Mouse (Mus musculus): ENCODE data around the gene Hipk4. TPM values are rescaled to one million over a fixed set of nuclear protein-coding genes. Genes with fewer than 3 reads are reported as not detected.

The Hipk4 gene
- polyA plus RNA-seq, 1 experiment from 2014 or later = 0.10 TPM

DNA sequence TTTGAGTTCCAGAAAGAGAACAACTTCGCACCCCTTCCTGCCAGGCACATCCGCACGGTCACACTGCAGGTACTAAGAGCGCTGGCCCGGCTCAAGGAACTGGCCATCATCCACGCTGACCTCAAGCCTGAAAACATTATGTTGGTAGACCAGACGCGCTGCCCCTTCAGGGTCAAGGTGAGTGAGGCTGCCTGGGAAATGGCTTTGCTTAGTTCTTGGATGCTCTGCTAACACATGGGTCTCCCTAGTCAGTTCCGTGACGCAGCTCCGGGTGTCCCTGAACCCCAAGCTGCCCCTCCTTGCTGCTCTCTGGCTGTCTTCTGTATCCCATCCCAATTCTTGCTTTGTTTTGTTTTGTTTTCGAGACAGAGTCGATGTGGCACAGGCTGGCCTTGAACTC, 738 bp downstream of the Hipk4 start:
- H3K4me2 ChIP-seq = no peak overlapping the region
- no peak overlapping the region for H3K27ac ChIP-seq (replicated peaks)
- 90% methylated on average over 13 of the region's 13 CpGs for WGBS (ENCODE audit: insufficient replicate concordance)
- 0 out of 2 replicates have a peak, but pooled peaks cover 3% of the 10 kb centered on the region for H3K9me3 ChIP-seq (replicated peaks)
- peaks cover 26% of the 10 kb centered on the region for H3K4me1 ChIP-seq (replicated peaks)
- H3K4me3 ChIP-seq (replicated peaks) = no peak overlapping the region
- no peaks in the 10 kb centered on the region for H3K36me3 ChIP-seq (replicated peaks)
- no peaks in the 10 kb centered on the region for H3K27me3 ChIP-seq
- H3K9ac ChIP-seq = no peak overlapping the region
- ATAC-seq (ENCODE audit: insufficient read depth) = no peak

GRCm38 (mm10) chr7:27526039-27526827, 3.2 kb downstream of the Hipk4 start:
- Histone ChIP-seq H3K4me2 (peak overlapping the region; percentile 78), H3K4me3 (replicated peaks) (peak overlapping the region; percentile 39), H3K36me3 (replicated peaks) (no peaks in the 10 kb centered on the region), H3K27ac (replicated peaks) (peak overlapping the region; percentile 91), H3K4me1 (replicated peaks) (peaks cover 24% of the 10 kb centered on the region), H3K27me3 (no peaks in the 10 kb centered on the region), H3K9ac (peak overlapping the region; percentile 60), H3K9me3 (replicated peaks) (no peaks in the 10 kb centered on the region)
- ATAC-seq (ENCODE audit: insufficient read depth) = peak; percentile 99
- 18% methylated on average over 10 of the region's 10 CpGs for WGBS (ENCODE audit: insufficient replicate concordance)

DNA sequence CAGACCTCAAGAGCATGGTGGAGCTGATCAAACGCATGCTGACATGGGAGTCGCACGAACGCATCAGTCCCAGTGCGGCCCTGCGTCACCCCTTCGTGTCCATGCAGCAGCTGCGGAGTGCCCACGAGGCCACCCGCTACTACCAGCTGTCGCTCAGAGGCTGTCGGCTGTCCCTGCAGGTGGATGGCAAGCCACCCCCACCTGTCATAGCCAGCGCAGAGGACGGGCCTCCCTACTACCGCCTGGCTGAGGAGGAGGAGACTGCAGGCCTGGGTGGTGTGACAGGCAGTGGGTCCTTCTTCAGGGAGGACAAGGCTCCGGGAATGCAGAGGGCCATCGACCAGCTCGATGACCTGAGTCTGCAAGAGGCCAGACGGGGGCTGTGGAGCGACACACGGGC, 6.0 kb downstream of the Hipk4 start:
- no peak overlapping the region for H3K4me2 ChIP-seq
- 86% methylated on average over 21 of the region's 21 CpGs for WGBS (ENCODE audit: insufficient replicate concordance)
- H3K27ac ChIP-seq (replicated peaks) = no peak overlapping the region
- peaks cover 26% of the 10 kb centered on the region for H3K36me3 ChIP-seq (replicated peaks)
- H3K27me3 ChIP-seq = no peaks in the 10 kb centered on the region
- H3K9me3 ChIP-seq (replicated peaks) = no peaks in the 10 kb centered on the region
- no peak overlapping the region for H3K4me3 ChIP-seq (replicated peaks)
- H3K9ac ChIP-seq = no peak overlapping the region
- no peak for ATAC-seq (ENCODE audit: insufficient read depth)
- H3K4me1 ChIP-seq (replicated peaks) = peaks cover 30% of the 10 kb centered on the region

DNA sequence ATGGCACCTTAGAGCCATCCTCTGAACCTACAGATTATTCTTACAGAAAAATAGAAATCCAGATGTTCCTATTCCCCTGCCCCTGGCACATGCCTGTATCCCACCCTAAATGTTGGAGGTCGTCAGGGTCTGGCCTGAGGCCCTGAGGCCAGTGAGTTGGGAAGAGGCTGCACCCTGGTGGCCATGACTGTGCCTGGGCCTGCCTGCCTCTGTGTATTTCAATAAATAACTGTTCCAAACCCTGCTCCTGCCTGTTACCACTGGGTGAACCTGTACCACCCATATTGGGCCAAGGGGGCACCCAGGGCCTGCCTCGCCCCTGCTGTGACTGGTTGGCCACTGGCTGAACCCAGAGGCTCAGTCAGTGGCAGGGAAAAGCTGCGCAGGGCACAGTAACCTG, 7.9 kb downstream of the Hipk4 start:
- no peaks in the 10 kb centered on the region for H3K9me3 ChIP-seq (replicated peaks)
- H3K4me1 ChIP-seq (replicated peaks) = peaks cover 33% of the 10 kb centered on the region
- no peaks in the 10 kb centered on the region for H3K27me3 ChIP-seq
- H3K4me2 ChIP-seq = no peak overlapping the region
- H3K9ac ChIP-seq = no peak overlapping the region
- no peak overlapping the region for H3K4me3 ChIP-seq (replicated peaks)
- no peak for ATAC-seq (ENCODE audit: insufficient read depth)
- H3K36me3 ChIP-seq (replicated peaks) = peaks cover 43% of the 10 kb centered on the region
- WGBS (ENCODE audit: insufficient replicate concordance) = 70% methylated on average over 3 of the region's 3 CpGs
- H3K27ac ChIP-seq (replicated peaks) = no peak overlapping the region

- Histone ChIP-seq H3K4me3 (replicated peaks) (no peak overlapping the region), H3K36me3 (replicated peaks) (peaks cover 51% of the 10 kb centered on the region), H3K4me2 (no peak overlapping the region), H3K9ac (no peak overlapping the region), H3K27me3 (no peaks in the 10 kb centered on the region), H3K4me1 (replicated peaks) (peaks cover 34% of the 10 kb centered on the region), H3K9me3 (replicated peaks) (no peaks in the 10 kb centered on the region), H3K27ac (replicated peaks) (no peak overlapping the region)
- ATAC-seq (ENCODE audit: insufficient read depth) = no peak
- WGBS (ENCODE audit: insufficient replicate concordance) = 87% methylated on average over 10 of the region's 10 CpGs
Observed at GRCm38 (mm10) chr7:27531707-27532106, 8.6 kb downstream of the Hipk4 start.

DNA sequence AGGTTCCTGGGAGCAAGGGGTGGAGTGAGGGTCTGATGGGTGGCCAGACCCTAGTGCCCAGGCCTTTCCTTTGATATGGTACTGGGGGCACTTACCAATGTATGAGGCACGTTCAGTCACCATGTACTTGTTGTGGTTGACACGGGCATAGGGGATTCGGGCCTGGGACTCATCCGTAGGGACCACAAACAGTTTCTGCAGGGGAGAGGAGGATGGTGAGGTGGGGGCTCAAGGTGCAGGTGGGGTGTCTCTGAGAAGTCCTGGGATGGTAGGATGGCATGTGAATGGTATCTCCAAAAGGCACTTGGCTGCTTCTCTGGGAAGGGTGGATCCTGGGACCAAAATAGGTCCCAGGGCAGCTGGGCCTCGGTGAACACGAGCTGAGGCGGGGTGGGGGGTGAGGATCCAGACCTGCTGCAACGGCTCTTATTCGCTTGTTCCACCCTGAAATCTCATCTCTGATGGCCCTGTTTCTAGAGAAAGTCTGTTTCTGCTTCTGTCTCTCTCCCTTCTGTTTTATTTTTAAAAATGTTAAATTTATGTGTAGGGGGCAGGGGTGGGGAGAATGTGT, 9.5 kb downstream of the Hipk4 start:
- no peaks in the 10 kb centered on the region for H3K9me3 ChIP-seq (replicated peaks)
- H3K27ac ChIP-seq (replicated peaks) = no peak overlapping the region
- peaks cover 60% of the 10 kb centered on the region for H3K36me3 ChIP-seq (replicated peaks)
- H3K4me3 ChIP-seq (replicated peaks) = no peak overlapping the region
- 77% methylated on average over 9 of the region's 9 CpGs for WGBS (ENCODE audit: insufficient replicate concordance)
- H3K4me2 ChIP-seq = no peak overlapping the region
- H3K4me1 ChIP-seq (replicated peaks) = peaks cover 40% of the 10 kb centered on the region
- ATAC-seq (ENCODE audit: insufficient read depth) = no peak
- no peaks in the 10 kb centered on the region for H3K27me3 ChIP-seq
- H3K9ac ChIP-seq = no peak overlapping the region

DNA sequence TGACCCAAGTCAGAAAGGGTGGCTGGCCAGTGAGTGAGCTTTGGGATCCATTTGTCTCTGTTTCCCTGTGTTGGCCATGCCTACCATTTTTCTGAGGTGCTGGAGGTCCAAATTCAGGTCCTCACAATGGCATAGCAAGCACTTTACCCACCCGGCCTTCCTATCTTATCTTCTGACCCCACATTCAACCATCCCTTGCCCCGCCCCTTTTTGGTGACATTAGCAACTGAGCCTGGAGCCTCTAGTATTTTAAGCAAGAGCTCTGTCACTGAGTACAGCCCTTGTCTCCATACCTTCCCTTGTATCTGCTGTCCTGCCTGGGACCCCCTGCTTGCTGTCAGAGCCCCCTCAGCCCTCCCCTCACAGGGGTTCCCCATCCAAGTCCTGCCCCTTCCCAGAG, 12.3 kb downstream of the Hipk4 start:
- peak overlapping the region; percentile 74 for H3K4me2 ChIP-seq
- H3K4me3 ChIP-seq (replicated peaks) = peak overlapping the region; percentile 33
- H3K9me3 ChIP-seq (replicated peaks) = no peaks in the 10 kb centered on the region
- no peaks in the 10 kb centered on the region for H3K27me3 ChIP-seq
- peaks cover 69% of the 10 kb centered on the region for H3K4me1 ChIP-seq (replicated peaks)
- H3K27ac ChIP-seq (replicated peaks) = peak overlapping the region; percentile 91
- peaks cover 85% of the 10 kb centered on the region for H3K36me3 ChIP-seq (replicated peaks)
- peak; percentile 74 for ATAC-seq (ENCODE audit: insufficient read depth)
- WGBS (ENCODE audit: insufficient replicate concordance) = 20% methylated on average over 2 of the region's 2 CpGs
- peak overlapping the region; percentile 41 for H3K9ac ChIP-seq

GRCm38 (mm10) chr7:27536618-27537017, 13.6 kb downstream of the Hipk4 start:
- Histone ChIP-seq H3K27me3 (no peaks in the 10 kb centered on the region), H3K9me3 (replicated peaks) (no peaks in the 10 kb centered on the region), H3K27ac (replicated peaks) (peak overlapping the region; percentile 91), H3K36me3 (replicated peaks) (peaks cover 89% of the 10 kb centered on the region), H3K4me1 (replicated peaks) (peaks cover 81% of the 10 kb centered on the region), H3K4me3 (replicated peaks) (no peak overlapping the region), H3K4me2 (no peak overlapping the region), H3K9ac (no peak overlapping the region)
- WGBS (ENCODE audit: insufficient replicate concordance) = 73% methylated on average over 6 of the region's 6 CpGs
- no peak for ATAC-seq (ENCODE audit: insufficient read depth)

DNA sequence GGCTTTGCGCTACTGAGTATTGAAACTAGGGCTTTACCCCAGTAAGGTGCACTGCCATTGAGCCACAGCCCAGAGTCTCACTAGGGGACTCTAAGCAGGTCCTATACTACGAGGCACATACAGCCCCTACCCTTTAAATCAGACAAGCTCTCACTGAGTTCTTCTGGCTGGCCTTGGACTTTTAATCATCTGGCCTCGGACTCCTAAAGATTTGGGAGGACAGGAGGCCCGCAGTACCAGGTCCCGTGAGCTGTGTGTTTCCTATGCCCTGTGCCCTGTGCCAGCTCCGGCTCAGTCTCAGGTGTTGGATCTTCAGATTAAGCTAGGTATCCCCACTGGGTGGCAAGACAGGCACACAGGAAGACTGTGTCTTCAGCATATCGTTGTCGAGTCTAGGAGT, 14.9 kb downstream of the Hipk4 start:
- no peaks in the 10 kb centered on the region for H3K27me3 ChIP-seq
- WGBS (ENCODE audit: insufficient replicate concordance) = 81% methylated on average over 8 of the region's 8 CpGs
- no peak for ATAC-seq (ENCODE audit: insufficient read depth)
- peaks cover 76% of the 10 kb centered on the region for H3K36me3 ChIP-seq (replicated peaks)
- H3K4me2 ChIP-seq = peak overlapping the region; percentile 29
- no peaks in the 10 kb centered on the region for H3K9me3 ChIP-seq (replicated peaks)
- H3K9ac ChIP-seq = peak overlapping the region; percentile 21; the same call in 1 of the 2 replicates
- peaks cover 95% of the 10 kb centered on the region for H3K4me1 ChIP-seq (replicated peaks)
- peak overlapping the region; percentile 91 for H3K27ac ChIP-seq (replicated peaks)
- H3K4me3 ChIP-seq (replicated peaks) = no peak overlapping the region

DNA sequence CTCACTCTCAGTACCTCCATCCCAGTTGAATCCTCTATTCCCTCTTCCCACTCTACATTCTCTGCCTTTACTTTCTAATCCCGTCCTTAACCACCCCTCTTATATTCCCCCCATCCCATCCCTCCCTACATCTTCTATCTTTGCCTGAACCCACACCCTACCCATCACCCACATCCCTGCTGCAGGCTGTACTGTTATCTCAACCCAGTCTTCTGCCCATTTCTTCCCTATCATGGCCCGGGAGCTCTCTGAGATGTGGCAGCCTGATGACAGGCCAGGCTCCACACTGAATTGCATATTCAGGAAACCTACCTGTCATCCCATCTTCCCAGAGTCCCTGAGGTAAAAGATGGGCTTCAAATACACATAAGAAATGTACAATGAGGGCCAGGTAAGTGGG, 15.7 kb downstream of the Hipk4 start:
- H3K9ac ChIP-seq = peak overlapping the region; percentile 21; the same call in 1 of the 2 replicates
- peak overlapping the region; percentile 91 for H3K27ac ChIP-seq (replicated peaks)
- no peaks in the 10 kb centered on the region for H3K9me3 ChIP-seq (replicated peaks)
- peaks cover 68% of the 10 kb centered on the region for H3K36me3 ChIP-seq (replicated peaks)
- H3K4me2 ChIP-seq = peak overlapping the region; percentile 49
- H3K27me3 ChIP-seq = no peaks in the 10 kb centered on the region
- H3K4me3 ChIP-seq (replicated peaks) = peak overlapping the region; percentile 18; the same call in 1 of the 2 replicates
- H3K4me1 ChIP-seq (replicated peaks) = peaks cover 96% of the 10 kb centered on the region
- WGBS (ENCODE audit: insufficient replicate concordance) = 31% methylated on average over 2 of the region's 2 CpGs
- ATAC-seq (ENCODE audit: insufficient read depth) = peak; percentile 32; the same call in 1 of the 2 replicates

DNA sequence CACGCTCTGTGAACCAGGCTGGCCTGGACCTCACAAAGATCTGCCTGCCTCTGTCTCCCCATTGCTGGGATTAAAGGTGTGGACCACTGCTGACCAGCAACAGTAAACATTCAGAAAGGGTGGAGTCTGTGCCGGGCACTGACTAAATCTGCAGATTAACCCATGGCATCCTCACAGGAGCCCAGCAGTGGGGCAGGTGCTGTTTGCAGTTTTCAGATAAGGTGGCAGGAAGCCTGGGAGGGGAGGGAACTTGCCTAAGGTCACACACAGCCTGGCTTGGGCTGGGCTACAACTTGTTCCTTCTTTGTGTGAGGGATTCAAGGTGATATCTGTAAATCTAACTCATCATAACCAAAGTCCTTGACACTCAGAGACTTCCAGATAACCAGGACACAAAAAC, 17.5 kb downstream of the Hipk4 start:
- H3K4me3 ChIP-seq (replicated peaks) = peak overlapping the region; percentile 71
- 48% methylated on average over 2 of the region's 2 CpGs for WGBS (ENCODE audit: insufficient replicate concordance)
- H3K36me3 ChIP-seq (replicated peaks) = peaks cover 55% of the 10 kb centered on the region
- H3K4me1 ChIP-seq (replicated peaks) = peaks cover 93% of the 10 kb centered on the region
- H3K9me3 ChIP-seq (replicated peaks) = no peaks in the 10 kb centered on the region
- peak overlapping the region; percentile 91 for H3K27ac ChIP-seq (replicated peaks)
- H3K27me3 ChIP-seq = no peaks in the 10 kb centered on the region
- peak; percentile 86 for ATAC-seq (ENCODE audit: insufficient read depth)
- H3K4me2 ChIP-seq = peak overlapping the region; percentile 91
- peak overlapping the region; percentile 81 for H3K9ac ChIP-seq

Data from liver, embryonic 15.5 days (tissue).